Mouse (Mus musculus) heart, adult 2 months (tissue): ENCODE measurements around the gene Abcf1.

Source experiments
- CTCF ChIP-seq: fragments of 200-600 bp; IDR thresholded peaks from 2 replicates; pipeline ENCODE4 v1.8.1; 2022; ENCODE audit warnings: antibody characterized with exemption, mild to moderate bottlenecking, moderate library complexity
- POLR2A ChIP-seq: fragments of 200-500 bp; IDR thresholded peaks from 2 replicates; pipeline ENCODE4 v1.6.1; 2011; ENCODE audit warnings: mild to moderate bottlenecking, low read depth, low read length, control low read depth; ENCODE audit not compliant: insufficient read depth

GRCm38 (mm10) chr17:35930627-35931026, 38.9 kb downstream of the Abcf1 start:
- TF ChIP-seq CTCF (no peak), POLR2A (no peak)
